Mouse (Mus musculus) left cerebral cortex, adult 11 months (tissue): Measurements from ENCODE around the gene Ppfibp1.

Experiments
- DNase-seq: peaks from one replicate; pipeline ENCODE4 v3.0.0; 2022; ENCODE audit warnings: low spot score

The Ppfibp1 gene

DNA sequence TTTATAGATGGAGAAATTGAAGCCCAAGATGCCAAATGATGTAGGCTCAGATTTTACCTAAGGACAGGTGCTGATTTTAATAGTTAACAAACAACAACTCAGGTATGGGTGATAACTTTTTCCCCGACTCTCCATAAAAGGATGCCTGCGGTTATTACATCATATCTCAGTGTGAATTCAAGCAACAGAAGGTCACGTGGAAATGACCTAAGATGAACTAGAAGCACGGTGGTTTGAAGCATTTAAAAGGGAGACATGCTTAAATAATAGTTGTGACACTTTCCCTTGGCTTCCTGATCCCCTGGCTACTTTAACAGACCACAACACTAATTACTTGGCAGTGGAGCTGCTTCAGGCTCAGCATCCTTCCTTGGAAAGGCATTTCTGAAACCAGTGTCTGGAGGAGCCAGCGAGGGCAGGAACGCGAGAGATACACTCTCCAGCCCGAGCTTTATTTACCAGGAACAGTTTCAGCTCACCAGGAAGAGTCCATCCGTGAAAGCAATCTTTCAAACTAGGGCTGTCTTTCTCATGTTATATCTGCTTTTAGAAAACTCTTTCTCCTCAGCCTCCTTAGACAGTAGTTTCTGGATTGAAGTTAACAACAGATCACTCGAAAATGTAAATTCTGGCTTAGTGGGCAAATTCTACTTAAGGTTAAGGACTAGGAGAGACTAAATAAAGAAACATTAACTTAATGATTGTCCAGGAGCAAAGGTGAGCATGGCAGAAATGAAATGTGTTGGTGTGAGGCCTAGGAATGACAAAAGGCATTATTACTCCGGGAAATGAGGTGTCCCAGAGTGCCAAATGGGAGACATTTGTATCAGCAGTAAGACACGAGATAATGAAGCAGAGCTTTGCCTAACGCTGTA, 6.2 kb upstream of the Ppfibp1 start:
- no peak for DNase-seq

- DNase-seq, result no peak
Observed at GRCm38 (mm10) chr6:146883426-146883825, 4.9 kb upstream of the Ppfibp1 start.

GRCm38 (mm10) chr6:146884171-146884570, 4.1 kb upstream of the Ppfibp1 start:
- DNase-seq, result no peak

DNA sequence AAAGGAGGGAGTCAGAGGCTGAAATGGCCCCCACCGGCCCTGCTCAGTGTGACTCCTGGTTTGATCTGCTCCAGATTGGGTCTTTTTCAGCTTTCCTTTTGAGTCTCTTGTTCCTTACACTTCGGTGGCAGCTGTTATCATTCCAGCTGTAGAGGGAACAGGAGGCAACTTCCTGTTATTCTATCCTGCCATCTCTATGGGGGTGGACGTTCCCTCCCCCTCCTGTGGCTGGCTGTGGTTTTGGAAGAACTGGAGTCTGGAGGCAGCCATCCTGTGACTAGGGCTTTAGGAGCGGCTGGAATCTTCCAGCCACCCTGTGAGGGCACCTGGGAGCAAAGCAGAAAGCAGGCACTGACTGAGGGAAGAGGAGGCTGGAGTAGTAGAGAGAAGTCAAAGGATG, 3.4 kb upstream of the Ppfibp1 start:
- DNase-seq, result no peak

DNA sequence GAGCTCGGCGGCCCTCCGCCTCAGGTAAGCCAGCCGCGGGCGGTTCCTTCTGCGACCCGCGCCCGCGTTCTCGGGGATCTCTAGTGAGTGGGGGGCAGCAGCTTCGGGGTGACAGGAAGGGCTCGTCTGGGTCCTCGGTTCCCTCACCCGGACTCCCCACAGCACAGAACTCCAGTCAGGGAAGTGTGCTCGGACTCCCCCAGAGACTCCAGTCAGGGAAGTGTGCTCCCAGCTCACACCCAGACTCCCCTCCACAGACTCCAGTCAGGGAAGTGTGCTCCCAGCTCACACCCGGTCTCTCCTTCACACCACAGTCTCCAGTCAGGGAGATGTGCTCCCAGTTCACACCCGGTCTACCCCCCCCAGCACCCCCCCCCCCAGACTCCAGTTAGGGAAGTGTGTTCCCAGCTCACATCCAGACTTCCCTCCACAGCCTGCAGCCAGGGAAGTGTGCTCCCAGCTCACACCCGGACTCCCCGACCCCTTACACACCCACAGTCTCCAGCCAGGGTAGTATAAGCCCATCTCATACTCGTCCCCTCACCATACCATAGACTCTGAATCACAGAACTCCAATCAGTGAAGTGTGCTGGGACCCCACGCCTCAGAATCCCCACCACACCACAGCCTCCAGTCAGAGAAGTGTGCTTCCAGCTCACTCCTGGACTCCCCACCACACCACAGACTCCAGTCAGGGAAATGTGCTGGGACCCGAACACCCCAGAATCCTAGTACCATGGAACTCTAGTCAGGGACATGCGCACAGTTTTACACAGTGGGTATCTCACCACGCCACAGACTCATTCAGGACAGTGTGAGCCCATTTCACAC, 588 bp downstream of the Ppfibp1 start:
- DNase-seq, result no peak

DNA sequence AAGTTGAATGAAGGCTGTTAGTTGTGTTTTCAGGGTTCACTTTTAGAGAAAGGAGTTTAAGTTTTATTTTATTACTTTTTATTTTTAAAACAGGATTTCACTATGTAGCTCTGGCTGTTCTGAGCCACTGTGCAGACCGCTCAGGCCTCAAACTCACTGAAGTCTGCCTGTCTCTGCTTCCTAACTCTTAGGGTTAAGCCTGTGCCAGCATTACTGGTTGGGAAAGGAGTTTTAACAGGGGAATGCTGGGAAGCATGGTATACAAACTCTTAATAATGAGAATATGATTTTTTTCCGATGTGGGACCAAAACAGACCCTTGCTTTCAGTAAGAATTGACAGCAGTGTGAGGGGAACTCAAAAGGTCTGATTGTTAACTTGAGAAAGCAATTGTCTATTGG, 1.9 kb downstream of the Ppfibp1 start:
- no peak for DNase-seq

- DNase-seq, result no peak
Observed at GRCm38 (mm10) chr6:146890633-146891032, 2.3 kb downstream of the Ppfibp1 start.

- no peak for DNase-seq
Observed at GRCm38 (mm10) chr6:146893890-146894289, 5.6 kb downstream of the Ppfibp1 start.

DNA sequence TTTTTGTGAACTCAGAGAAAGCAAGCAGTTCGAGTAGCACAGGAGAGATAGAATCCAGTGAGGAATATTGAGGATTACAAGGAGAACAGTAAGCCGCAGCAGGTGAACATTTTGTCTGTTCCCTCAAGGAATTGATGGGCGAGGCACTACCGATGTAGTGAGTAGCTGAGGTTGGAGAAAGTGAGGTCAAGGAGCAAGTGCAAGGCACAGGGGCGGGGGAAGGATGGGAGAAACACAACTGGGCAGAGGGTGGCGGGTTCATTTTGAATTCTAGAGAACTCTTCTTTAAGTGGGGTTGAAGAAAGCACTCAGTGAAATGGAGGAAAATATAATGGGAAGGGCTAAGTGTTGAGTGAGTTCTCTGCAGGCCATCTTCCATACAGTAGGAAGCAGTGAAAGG, 10.4 kb downstream of the Ppfibp1 start:
- no peak for DNase-seq

GRCm38 (mm10) chr6:146899647-146900046, 11.4 kb downstream of the Ppfibp1 start:
- no peak for DNase-seq

DNA sequence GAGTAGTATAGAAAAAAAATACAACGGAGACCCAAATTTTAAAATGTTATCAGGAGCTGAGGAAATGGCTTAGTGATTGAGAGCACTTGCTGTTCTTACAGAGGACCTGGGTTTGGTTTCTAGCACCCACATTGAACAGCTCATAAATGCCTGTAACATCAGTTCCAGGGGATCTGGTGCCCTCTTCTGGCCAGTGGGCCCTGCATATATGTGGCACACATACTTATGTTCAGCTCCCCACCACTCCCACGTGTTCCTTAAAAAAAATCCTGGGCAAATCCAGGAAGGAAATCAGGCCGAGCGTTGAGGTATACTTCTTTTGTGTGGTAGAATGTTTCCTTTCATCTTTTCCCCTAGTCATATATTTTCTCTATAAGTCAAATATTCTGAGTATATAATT, 13.6 kb downstream of the Ppfibp1 start:
- DNase-seq, result no peak

DNA sequence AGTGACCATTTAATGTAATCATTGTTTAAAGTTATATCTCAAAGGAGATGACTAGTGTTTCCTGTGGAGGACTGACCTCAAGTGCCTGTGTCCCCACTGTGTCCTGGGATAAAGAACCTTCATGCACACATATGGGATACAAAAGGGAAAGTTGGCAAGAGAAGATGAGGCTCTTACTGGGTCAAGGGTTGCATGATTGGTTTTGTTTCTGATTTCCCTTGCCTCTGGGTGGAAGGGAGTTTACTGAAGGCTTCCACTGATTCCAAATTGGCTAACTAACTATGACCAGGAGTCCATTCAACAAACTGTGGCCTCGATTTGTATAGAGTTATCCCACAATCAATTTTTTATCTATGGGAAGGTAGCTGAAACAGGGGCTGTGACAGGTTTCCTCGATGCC, 15.3 kb downstream of the Ppfibp1 start:
- no peak for DNase-seq

GRCm38 (mm10) chr6:146904707-146905106, 16.4 kb downstream of the Ppfibp1 start:
- DNase-seq, result no peak

DNA sequence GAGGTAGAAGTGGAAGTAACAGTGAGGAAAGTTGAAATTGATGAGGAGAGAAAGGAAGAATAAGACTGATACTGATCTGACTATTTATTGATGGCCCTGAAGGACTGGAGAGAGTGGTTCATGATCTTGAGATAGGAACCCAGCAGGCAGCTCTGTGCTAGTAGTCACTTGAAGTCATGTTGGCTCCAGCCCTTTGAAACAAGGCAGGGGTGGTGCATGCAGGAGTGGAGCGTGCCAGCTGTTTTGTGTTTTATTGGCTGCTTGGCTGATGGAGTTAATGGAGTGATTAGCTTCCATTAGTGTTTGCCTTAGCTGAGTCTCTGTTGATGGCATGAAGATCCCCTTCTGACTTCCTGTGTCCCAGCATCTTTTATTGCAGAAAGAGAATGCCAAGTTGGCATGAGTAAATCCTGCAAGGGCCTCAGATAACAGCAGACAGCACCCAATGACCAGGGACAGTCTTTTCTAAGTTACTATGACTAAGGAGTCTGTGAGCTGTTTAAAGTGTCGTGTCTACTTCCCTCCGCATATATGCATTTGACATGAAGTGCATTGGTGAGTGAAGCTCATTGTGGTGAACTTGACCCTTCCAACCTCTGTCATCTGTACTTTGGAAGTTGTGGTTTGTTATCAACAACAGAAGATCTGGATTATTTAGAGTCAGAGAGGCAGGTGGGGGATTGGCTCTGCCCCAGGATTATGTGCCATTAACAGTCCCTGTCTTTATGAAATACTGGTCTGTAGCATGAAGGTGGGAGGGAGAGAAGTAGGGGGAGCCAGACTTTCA, 17.9 kb downstream of the Ppfibp1 start:
- DNase-seq, result no peak

GRCm38 (mm10) chr6:146907061-146907794, 18.9 kb downstream of the Ppfibp1 start:
- no peak for DNase-seq

- DNase-seq, result no peak
Observed at GRCm38 (mm10) chr6:146907795-146908190, 19.5 kb downstream of the Ppfibp1 start.

GRCm38 (mm10) chr6:146908801-146909200, 20.5 kb downstream of the Ppfibp1 start:
- DNase-seq, result no peak

DNA sequence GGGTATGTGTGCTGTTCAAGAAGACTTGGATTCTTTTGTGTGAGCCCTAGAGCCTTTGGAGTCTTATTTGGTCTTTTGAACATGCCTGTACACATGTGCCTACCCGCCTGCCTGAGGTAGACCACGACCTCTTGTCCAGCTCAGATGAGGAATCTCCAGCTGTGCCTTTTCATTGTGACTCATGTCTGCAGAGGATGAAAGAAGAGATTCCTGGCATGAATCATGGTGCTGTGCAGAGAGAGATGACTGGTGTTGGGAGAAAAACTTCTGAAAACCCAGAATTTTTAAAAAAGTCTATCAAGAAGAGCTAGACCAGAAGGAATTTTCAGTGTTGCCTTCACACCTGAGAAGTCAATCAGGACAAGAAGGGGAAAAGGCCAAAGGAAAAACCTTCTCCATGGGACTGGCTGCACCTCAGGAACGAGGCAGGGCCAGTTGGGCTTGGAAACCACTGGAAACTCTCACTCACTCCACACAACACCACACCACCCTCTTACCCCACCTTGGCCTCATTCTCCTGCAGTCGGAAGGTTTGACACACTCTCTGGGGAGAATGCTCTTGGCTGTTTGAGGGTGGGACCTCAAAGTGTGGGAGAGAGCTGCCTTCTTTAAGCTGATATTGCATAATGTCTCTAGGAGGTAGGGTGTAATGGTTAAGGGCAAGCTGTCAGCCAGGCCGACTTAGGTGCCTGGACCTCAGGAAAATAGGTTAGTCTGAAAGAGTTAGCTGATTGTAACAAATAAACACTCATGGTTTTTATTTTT, 21.6 kb downstream of the Ppfibp1 start:
- DNase-seq, result no peak

- no peak for DNase-seq
Observed at GRCm38 (mm10) chr6:146910801-146911200, 22.5 kb downstream of the Ppfibp1 start.

DNA sequence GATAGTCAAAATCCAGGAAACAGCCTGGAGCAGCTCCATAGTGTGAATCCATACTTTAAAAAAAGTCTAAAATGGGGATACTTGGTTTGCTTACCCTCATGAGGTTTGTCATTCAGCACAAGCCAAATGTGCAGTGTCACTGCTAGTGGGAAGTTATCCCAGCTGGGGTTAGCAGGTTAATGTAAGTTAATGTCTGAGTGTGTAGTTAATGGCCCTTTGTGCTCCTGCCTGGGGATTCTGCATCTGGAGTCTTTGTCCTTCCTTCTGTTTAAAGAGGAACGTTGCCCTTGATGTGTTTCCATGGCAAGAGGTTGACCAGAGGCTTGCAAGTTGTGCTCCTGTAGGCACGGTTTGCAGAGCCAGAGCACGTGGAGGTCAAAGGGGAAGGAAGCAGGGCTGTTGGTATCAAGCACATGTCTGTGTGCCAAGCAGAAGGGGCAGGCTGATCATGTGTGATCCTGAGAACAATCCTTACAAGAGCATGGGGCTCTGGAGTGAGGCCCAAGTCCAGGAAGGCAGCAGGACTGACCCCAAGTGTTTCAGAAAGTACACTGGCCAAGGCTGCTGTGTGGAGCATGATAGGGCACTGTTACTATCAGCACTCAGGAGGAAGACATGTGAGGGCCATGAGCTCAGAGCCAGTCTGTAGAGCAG, 24.7 kb downstream of the Ppfibp1 start:
- no peak for DNase-seq
